Mouse (Mus musculus): Measurements from ENCODE around the gene Jmjd1c.
A peak's percentile ranks its signal among the peaks of the same experiment; 100 is the strongest.
"Not testable (repeated sequence)": the region's sequence is repeated elsewhere in the genome, so short reads cannot be mapped to it uniquely, and the experiment has no call there.

Gene Jmjd1c

GRCm38 (mm10) chr10:67105331-67106217 lies 9.6 kb downstream of the Jmjd1c start:
- DNase-seq: no peak

GRCm38 (mm10) chr10:67106400-67106799 lies 10.5 kb downstream of the Jmjd1c start:
- no peak for DNase-seq

GRCm38 (mm10) chr10:67107017-67107761 lies 11.3 kb downstream of the Jmjd1c start:
- no peak for DNase-seq

GRCm38 (mm10) chr10:67108096-67108495 lies 12.2 kb downstream of the Jmjd1c start:
- DNase-seq: no peak

GRCm38 (mm10) chr10:67109635-67110034 lies 13.7 kb downstream of the Jmjd1c start:
- no peak for DNase-seq

DNA sequence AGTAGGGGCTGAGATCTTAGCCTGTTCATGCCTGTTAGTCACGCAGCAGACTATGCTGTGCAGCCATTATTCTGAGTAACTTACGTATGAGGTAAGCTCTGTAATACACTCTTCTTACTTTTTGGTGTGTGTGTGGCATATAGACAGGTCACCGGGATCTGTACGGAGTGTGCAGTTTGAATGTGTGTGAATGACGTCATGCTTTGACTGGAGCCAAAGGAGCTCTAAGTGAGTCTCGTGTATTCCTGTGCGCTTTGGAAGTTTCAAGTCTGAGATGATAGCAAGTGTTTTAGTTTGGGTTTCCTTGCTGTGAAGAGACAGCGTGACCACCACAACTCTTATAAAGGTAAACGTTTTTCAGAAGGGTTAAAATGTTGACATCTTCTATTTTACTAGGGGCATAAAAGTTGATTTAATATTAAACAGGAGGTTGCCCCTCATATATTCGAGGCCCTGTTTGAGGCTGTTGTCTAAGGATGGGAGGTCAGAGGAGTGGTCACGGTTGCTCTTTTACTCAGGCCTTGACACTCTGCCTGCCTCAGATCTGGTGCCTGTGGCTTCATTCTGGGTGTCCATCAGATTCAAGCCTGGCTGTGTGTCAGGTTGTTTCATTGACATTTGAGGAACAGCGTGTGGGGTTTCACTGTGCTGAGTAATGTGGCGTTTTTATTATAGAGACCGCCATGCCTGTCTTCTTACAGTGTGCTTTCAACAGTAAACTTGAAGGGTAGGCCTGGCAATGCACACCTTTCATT lies 15.3 kb downstream of the Jmjd1c start:
- DNase-seq: no peak

DNA sequence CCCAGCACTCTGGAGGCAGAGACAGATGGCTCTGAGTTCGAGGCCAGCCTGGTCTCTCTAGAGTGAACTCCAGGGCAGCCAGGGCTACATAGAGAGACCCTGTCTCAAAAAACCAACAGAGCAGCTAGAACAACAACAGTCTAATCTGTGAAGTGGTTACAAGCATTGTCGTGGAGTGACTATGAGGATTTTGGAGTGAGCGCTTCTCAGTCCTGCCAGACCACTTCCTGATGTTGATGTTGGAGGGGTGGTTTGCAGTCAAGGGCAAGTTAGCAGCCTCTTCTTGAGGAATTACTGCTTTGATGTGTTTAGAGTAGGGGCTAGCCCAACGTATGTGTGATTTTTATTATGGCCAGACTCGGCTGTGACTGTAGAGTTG lies 15.9 kb downstream of the Jmjd1c start:
- no peak for DNase-seq

DNA sequence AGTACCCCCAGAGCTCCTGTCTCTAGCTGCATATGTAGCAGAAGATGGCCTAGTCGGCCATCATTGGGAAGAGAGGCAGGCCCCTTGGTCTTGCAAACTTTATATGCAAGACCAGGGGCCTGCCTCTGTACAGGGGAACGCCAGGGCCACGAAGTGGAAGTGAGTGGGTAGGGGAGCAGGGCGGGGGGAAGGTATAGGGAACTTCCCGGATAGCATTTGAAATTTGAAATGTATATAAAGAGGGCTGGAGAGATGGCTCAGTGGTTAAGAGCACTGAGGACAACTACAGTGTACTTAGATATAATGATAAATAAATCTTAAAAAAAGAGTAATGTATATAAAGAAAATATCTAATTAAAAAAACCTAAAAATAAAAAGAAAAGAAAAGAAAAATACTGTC lies 17.0 kb downstream of the Jmjd1c start:
- DNase-seq: not testable (repeated sequence)

GRCm38 (mm10) chr10:67113833-67114232 lies 17.9 kb downstream of the Jmjd1c start:
- no peak for DNase-seq

DNA sequence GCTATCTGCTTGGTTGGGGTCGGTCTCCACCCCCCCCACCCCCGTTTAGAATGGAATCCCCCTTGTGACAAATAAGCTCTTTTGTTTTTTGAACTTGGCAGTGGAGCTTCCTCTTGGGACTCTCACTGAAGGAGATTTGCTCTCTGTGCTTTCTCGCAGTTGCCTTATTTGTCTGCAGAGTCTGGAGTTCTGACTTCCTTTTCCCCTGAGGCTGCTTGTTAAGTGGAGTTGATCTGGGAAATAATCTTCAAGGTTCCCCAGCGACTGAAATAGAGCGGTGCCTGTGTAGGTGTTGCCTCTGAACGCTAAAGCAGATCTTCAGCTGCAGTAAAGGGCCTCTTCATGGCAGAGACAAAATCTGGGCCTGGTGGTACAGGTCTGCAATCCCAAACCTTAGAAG lies 19.2 kb downstream of the Jmjd1c start:
- DNase-seq: no peak

- no peak for DNase-seq
These were observed 19.8 kb downstream of the Jmjd1c start for GRCm38 (mm10) chr10:67115666-67116091.

- DNase-seq: no peak
These were observed 20.3 kb downstream of the Jmjd1c start for GRCm38 (mm10) chr10:67116251-67116650.

- DNase-seq: no peak
These were observed 23.4 kb downstream of the Jmjd1c start for GRCm38 (mm10) chr10:67119291-67119690.

- DNase-seq: peak; percentile 60
These were observed 24.3 kb downstream of the Jmjd1c start for GRCm38 (mm10) chr10:67120180-67120579.

DNA sequence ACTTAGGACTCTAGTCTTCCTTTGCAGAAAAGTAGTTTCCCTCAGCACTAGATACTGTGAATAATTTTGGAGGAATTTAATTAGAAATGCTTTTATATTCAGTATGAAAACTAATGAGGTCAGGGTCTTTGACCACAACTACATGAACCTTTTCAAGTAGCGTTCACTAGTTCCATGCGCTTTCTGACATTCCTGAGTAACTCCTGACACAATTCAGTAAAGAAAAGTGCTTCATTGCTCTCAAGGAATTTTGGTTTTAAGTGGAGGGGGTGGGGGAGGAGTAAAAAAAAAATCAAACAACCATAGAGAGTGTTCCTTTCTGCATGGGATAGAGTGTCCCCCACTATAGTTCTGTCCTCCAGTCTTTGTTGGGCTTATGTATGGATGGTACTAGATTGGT lies 24.7 kb downstream of the Jmjd1c start:
- no peak for DNase-seq

- DNase-seq: no peak
These were observed 27.8 kb downstream of the Jmjd1c start for GRCm38 (mm10) chr10:67123756-67124155.

DNA sequence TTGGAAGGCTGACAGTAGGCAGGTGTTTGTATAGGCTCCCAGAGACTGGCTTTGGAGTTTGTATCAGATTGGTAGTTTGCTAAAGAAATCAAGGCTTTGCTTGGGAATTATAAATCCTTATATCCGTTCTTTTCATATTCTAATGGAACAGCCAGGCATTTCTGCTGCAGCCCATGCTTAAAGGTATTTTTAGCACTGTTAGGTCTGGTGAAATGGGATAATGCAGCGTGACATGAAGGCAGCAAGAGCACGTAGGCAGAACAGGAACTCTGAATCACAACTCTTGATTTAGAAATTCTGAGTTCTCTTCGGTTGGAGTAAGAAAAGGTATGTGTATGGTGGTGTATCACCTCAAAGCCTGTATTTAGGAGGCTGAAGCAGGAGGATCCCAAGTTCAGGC lies 28.2 kb downstream of the Jmjd1c start:
- DNase-seq: no peak

DNA sequence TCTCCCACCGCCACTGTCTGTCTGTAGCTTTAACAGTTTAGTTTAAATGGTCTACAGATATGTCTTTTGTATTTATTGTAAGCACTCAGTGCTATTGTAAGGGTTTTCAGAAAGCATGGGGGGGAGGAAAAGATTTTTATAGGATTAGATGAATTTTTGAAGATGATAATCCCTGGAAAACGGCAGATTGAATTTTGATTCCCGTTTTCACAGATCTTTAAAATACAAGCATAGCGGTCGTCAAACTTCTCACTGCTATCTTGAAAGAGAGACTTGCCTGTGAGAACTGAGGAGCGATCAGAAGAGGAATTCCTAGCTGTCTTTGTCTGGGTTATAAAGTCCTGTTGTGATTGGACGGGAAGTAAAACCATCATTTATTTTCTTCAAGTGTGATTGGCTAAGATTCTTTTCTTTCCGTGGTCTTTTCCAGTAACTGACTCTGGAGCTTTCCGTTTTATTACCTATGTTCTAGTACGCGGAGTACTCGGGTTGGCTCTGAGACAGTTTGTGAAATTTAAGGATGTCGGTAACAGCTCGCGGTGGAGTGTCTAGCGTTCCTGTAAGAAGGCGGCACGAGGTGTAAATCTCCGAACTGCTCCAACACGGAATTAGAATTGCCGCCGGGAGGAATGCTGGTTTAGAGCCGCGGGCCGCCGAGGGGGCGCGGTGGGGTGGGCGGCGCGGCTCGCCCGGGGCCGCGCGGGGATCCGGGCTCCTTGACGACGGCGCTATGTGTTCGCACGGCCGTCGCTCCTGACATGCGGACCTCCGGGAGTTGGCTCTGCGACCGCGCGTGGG lies 30.3 kb downstream of the Jmjd1c start:
- peak; percentile 28 for DNase-seq

- peak; percentile 39 for DNase-seq
These were observed 31.2 kb downstream of the Jmjd1c start for GRCm38 (mm10) chr10:67126859-67127758.

DNA sequence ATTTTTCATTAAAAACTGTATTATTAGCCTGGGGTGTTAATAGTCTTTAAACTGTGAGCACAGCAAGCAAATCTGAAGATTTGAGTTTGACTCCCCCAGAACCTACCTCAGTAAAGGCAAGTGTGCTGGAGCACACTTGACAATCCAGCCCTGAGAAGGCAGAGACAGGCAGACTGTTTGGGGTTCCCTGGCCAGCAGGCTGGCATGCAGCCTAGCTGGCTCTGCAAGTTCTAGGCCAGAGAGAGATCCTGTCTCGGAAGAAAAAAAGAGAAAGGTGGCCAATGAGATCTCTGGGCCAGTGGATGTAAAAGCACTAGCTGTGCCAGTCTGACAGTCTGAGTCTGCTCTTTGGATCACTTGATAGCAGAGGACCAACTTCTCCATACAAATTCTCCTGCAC lies 33.6 kb downstream of the Jmjd1c start:
- no peak for DNase-seq

GRCm38 (mm10) chr10:67131709-67132108 lies 35.8 kb downstream of the Jmjd1c start:
- DNase-seq: no peak

Measured in lung, postnatal 14 days (tissue).